Mouse (Mus musculus): Measurements from ENCODE around the gene Olfr594. TPM values are rescaled to one million over a fixed set of nuclear protein-coding genes. Genes with fewer than 3 reads are reported as not detected.
"Not testable (repeated sequence)": the region's sequence is repeated elsewhere in the genome, so short reads cannot be mapped to it uniquely, and the experiment has no call there.

Gene Olfr594
- polyA plus RNA-seq (2014; fragmentation: Nextera tagmentation; extraction: Ambion mirVana) = not detected in 2 replicates

DNA sequence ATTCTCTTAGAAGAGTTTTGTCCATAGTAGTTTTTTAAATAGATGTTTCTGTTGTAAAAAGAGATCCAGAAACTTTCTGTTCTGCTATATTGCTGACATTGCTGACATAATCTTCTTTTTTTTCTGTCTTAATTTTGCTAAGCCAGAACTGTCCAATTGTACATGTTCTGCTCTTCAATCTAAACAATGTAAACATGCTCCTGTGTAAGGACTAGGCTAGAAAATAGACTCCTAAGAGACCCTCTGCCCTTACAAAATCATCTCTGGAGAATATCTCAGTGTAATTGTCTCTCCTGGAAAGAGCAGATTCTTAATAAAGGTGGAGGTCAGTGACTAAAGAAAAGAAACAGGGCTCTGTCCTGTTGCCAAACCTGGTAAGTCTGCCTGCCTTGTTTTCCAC is at the start of gene Olfr594:
Gene Olfr594 (plus strand): TSS at position 301 of the 400 bp plus-strand sequence.
- H3K27me3 ChIP-seq (ENCODE audit: control insufficient read depth, insufficient read depth, low read length) = no peaks in the 10 kb centered on the region
- H3K4me1 ChIP-seq (ENCODE audit: control insufficient read depth, insufficient read depth, low read length) = no peaks in the 10 kb centered on the region
- no peak for DNase-seq
- H3K4me2 ChIP-seq (ENCODE audit: low read length) = no peak within 1 kb of the TSS
- no peak for ATAC-seq (ENCODE audit: low FRiP score, low TSS enrichment)
- no peaks in the 10 kb centered on the region for H3K36me3 ChIP-seq (ENCODE audit: control insufficient read depth, insufficient read depth, low read length)
- H3K4me3 ChIP-seq (replicated peaks; ENCODE audit: low read depth, low read length) = no peak within 1 kb of the TSS
- no peak within 1 kb of the TSS for H3K27ac ChIP-seq (replicated peaks; ENCODE audit: low read depth, low read length)
- no peak within 1 kb of the TSS for H3K9ac ChIP-seq (replicated peaks; ENCODE audit: low read length)
- no peaks in the 10 kb centered on the region for H3K9me3 ChIP-seq (ENCODE audit: control insufficient read depth, low read length)

DNA sequence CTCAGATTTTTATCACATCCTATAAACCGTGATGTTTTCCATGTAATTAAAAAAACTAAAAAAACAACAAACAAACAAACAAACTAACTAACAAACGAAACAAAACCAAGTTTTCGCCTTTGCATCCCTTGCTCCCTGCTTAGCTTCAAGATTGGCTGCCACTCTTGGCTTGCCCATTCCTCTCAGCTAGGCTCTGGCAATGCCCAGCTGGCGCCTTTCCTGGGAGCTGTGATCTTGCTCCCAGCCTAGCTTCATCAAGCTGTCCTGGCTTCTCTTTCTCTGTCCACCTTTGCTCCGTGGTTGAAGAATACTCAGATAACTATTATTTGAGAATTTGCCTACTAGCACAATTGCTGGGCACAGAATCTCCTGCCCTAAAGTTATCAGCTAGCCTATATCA is 47.1 kb upstream of the Olfr594 start:
- no peak overlapping the region for H3K9ac ChIP-seq (replicated peaks; ENCODE audit: low read length)
- H3K4me2 ChIP-seq (ENCODE audit: low read length) = no peak overlapping the region
- no peak for DNase-seq
- ATAC-seq (ENCODE audit: low FRiP score, low TSS enrichment) = no peak
- H3K27me3 ChIP-seq (ENCODE audit: control insufficient read depth, insufficient read depth, low read length) = no peaks in the 10 kb centered on the region
- no peaks in the 10 kb centered on the region for H3K4me1 ChIP-seq (ENCODE audit: control insufficient read depth, insufficient read depth, low read length)
- H3K27ac ChIP-seq (replicated peaks; ENCODE audit: low read depth, low read length) = no peak overlapping the region
- H3K9me3 ChIP-seq (ENCODE audit: control insufficient read depth, low read length) = no peaks in the 10 kb centered on the region
- H3K36me3 ChIP-seq (ENCODE audit: control insufficient read depth, insufficient read depth, low read length) = no peaks in the 10 kb centered on the region
- H3K4me3 ChIP-seq (replicated peaks; ENCODE audit: low read depth, low read length) = no peak overlapping the region
- 82% methylated on average over 5 of the region's 5 CpGs for WGBS

- H3K36me3 ChIP-seq (ENCODE audit: control insufficient read depth, insufficient read depth, low read length) = no peaks in the 10 kb centered on the region
- no peak within 1 kb of the TSS for H3K4me2 ChIP-seq (ENCODE audit: low read length)
- no peak within 1 kb of the TSS for H3K4me3 ChIP-seq (replicated peaks; ENCODE audit: low read depth, low read length)
- H3K9me3 ChIP-seq (ENCODE audit: control insufficient read depth, low read length) = peaks cover 8% of the 10 kb centered on the region; the same call in 1 of the 2 replicates
- no peaks in the 10 kb centered on the region for H3K27me3 ChIP-seq (ENCODE audit: control insufficient read depth, insufficient read depth, low read length)
- DNase-seq (no peak), ATAC-seq (ENCODE audit: low FRiP score, low TSS enrichment) (no peak)
- H3K27ac ChIP-seq (replicated peaks; ENCODE audit: low read depth, low read length) = no peak within 1 kb of the TSS
- WGBS = 74% methylated on average over 1 of the region's 1 CpGs
- no peak within 1 kb of the TSS for H3K9ac ChIP-seq (replicated peaks; ENCODE audit: low read length)
- H3K4me1 ChIP-seq (ENCODE audit: control insufficient read depth, insufficient read depth, low read length) = no peaks in the 10 kb centered on the region
These were observed 38.6 kb upstream of the Olfr594 start, which contains the start of gene Olfr591 for GRCm38 (mm10) chr7:103178240-103178639. TSS of gene Olfr591 (minus strand) at chr7:103178340.

DNA sequence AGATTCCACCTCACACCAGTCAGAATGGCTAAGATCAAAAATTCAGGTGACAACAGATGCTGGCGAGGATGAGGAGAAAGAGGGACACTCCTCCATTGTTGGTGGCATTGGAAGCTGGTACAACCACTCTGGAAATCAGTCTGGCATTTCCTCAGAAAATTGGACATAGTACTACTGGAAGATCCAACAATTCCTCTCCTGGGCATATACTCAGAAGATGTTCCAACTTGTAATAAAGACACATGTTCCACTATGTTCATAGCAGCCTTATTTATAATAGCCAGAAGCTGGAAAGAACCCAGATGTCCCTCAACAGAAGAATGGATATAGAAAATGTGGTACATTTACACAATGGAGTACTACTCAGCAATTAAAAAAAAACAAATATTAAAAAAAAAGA is 32.3 kb upstream of the Olfr594 start, which contains the start of gene Olfr592:
Gene Olfr592 (plus strand): TSS at position 301 of the 400 bp plus-strand sequence.
- H3K36me3 ChIP-seq (ENCODE audit: control insufficient read depth, insufficient read depth, low read length); H3K27ac ChIP-seq (replicated peaks; ENCODE audit: low read depth, low read length); H3K9ac ChIP-seq (replicated peaks; ENCODE audit: low read length); H3K27me3 ChIP-seq (ENCODE audit: control insufficient read depth, insufficient read depth, low read length); H3K9me3 ChIP-seq (ENCODE audit: control insufficient read depth, low read length); H3K4me3 ChIP-seq (replicated peaks; ENCODE audit: low read depth, low read length); DNase-seq; H3K4me2 ChIP-seq (ENCODE audit: low read length); ATAC-seq (ENCODE audit: low FRiP score, low TSS enrichment); H3K4me1 ChIP-seq (ENCODE audit: control insufficient read depth, insufficient read depth, low read length): not testable (repeated sequence)
- WGBS = 90% methylated on average over 1 of the region's 1 CpGs

DNA sequence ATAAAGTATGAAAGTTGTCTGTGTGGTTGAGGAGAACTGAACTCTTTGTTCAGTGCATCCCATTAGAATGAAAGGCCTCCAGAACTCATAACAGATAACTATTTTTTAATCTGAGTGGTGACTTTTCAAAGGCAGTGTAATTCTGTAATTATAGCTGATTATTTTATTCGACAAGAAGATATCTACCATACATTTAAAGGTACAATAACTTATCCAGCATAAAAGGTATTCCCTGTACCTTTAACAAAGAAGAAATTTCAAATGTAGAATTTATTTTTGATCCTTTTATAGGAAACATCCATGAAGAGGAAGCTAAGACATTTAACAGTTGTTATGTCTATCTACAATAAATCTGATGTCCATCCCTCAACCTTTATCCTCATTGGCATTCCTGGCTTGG is 5.2 kb upstream of the Olfr594 start, which contains the start of gene Olfr593:
Gene Olfr593 (plus strand): TSS at position 301 of the 400 bp plus-strand sequence.
- H3K4me3 ChIP-seq (replicated peaks; ENCODE audit: low read depth, low read length) = no peak within 1 kb of the TSS
- DNase-seq (no peak), ATAC-seq (ENCODE audit: low FRiP score, low TSS enrichment) (no peak)
- no peaks in the 10 kb centered on the region for H3K4me1 ChIP-seq (ENCODE audit: control insufficient read depth, insufficient read depth, low read length)
- no peak within 1 kb of the TSS for H3K27ac ChIP-seq (replicated peaks; ENCODE audit: low read depth, low read length)
- no peak within 1 kb of the TSS for H3K4me2 ChIP-seq (ENCODE audit: low read length)
- no peaks in the 10 kb centered on the region for H3K9me3 ChIP-seq (ENCODE audit: control insufficient read depth, low read length)
- 70% methylated on average over 1 of the region's 1 CpGs for WGBS
- H3K36me3 ChIP-seq (ENCODE audit: control insufficient read depth, insufficient read depth, low read length) = no peaks in the 10 kb centered on the region
- no peak within 1 kb of the TSS for H3K9ac ChIP-seq (replicated peaks; ENCODE audit: low read length)
- H3K27me3 ChIP-seq (ENCODE audit: control insufficient read depth, insufficient read depth, low read length) = no peaks in the 10 kb centered on the region

GRCm38 (mm10) chr7:103212050-103212449 is 4.7 kb upstream of the Olfr594 start:
- H3K9me3 ChIP-seq (ENCODE audit: control insufficient read depth, low read length); H3K27me3 ChIP-seq (ENCODE audit: control insufficient read depth, insufficient read depth, low read length); H3K4me2 ChIP-seq (ENCODE audit: low read length); H3K4me1 ChIP-seq (ENCODE audit: control insufficient read depth, insufficient read depth, low read length); H3K9ac ChIP-seq (replicated peaks; ENCODE audit: low read length); H3K4me3 ChIP-seq (replicated peaks; ENCODE audit: low read depth, low read length); H3K27ac ChIP-seq (replicated peaks; ENCODE audit: low read depth, low read length); H3K36me3 ChIP-seq (ENCODE audit: control insufficient read depth, insufficient read depth, low read length); ATAC-seq (ENCODE audit: low FRiP score, low TSS enrichment); DNase-seq: not testable (repeated sequence)
- WGBS = 87% methylated on average over 5 of the region's 5 CpGs

DNA sequence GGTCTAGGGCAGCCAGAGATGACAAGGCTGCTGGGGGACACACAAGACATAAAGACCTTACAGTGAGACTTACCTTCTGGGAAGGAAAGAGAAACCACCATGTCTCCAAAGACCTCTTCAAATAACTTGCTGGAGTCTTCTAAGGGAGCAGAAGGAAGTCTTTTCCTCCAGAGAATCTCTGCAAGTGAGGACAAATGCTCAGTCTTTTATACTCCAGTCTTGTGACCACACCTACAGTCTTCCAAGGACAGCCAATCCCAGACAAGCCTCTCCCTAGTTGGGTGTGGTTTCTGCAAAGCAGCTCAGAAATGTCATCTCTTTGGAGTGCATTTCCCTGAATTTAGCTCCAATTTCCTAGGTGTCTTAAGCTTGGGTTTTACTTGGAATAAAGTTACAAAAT is 35.6 kb downstream of the Olfr594 start, which contains the start of gene Usp17ld:
Gene Usp17ld (minus strand): TSS at position 101 of the 400 bp plus-strand sequence.
- ATAC-seq (ENCODE audit: low FRiP score, low TSS enrichment); H3K36me3 ChIP-seq (ENCODE audit: control insufficient read depth, insufficient read depth, low read length); H3K27ac ChIP-seq (replicated peaks; ENCODE audit: low read depth, low read length): not testable (repeated sequence)

More for the DNA sequence above, 35.6 kb downstream of the Olfr594 start, which contains the start of gene Usp17ld:
- H3K4me1 ChIP-seq (ENCODE audit: control insufficient read depth, insufficient read depth, low read length); H3K9ac ChIP-seq (replicated peaks; ENCODE audit: low read length); H3K4me3 ChIP-seq (replicated peaks; ENCODE audit: low read depth, low read length); H3K4me2 ChIP-seq (ENCODE audit: low read length); H3K27me3 ChIP-seq (ENCODE audit: control insufficient read depth, insufficient read depth, low read length); H3K9me3 ChIP-seq (ENCODE audit: control insufficient read depth, low read length); DNase-seq: not testable (repeated sequence)

Small RNAs within 50 kb of the gene (microRNA-seq; reads per million reads assigned to microRNA genes)
- gene Gm23550 (not detected), gene Gm25171 (not detected)

Other genes with a start within 250 kb of the Olfr594 start
- not detected in 2 replicates for gene Olfr577, start 241.1 kb upstream of the Olfr594 start, polyA plus RNA-seq (2014; fragmentation: Nextera tagmentation; extraction: Ambion mirVana)
- not detected in 2 replicates for gene Olfr578, start 227.7 kb upstream of the Olfr594 start, polyA plus RNA-seq (2014; fragmentation: Nextera tagmentation; extraction: Ambion mirVana)
- not detected in 2 replicates for gene Olfr582, start 179.0 kb upstream of the Olfr594 start, polyA plus RNA-seq (2014; fragmentation: Nextera tagmentation; extraction: Ambion mirVana)
- gene Olfr583, start 165.7 kb upstream of the Olfr594 start, polyA plus RNA-seq (2014; fragmentation: Nextera tagmentation; extraction: Ambion mirVana) = not detected in 2 replicates
- not detected in 2 replicates for gene Olfr584, start 135.1 kb upstream of the Olfr594 start, polyA plus RNA-seq (2014; fragmentation: Nextera tagmentation; extraction: Ambion mirVana)
- gene Olfr585, start 119.3 kb upstream of the Olfr594 start, polyA plus RNA-seq (2014; fragmentation: Nextera tagmentation; extraction: Ambion mirVana) = not detected in 2 replicates
- not detected in 2 replicates for gene Olfr586, start 91.4 kb upstream of the Olfr594 start, polyA plus RNA-seq (2014; fragmentation: Nextera tagmentation; extraction: Ambion mirVana)
- not detected in 2 replicates for gene Olfr588-ps1, start 76.1 kb upstream of the Olfr594 start, polyA plus RNA-seq (2014; fragmentation: Nextera tagmentation; extraction: Ambion mirVana)
- gene Olfr589, start 60.6 kb upstream of the Olfr594 start, polyA plus RNA-seq (2014; fragmentation: Nextera tagmentation; extraction: Ambion mirVana) = not detected in 2 replicates
- not detected in 2 replicates for gene Olfr591, start 38.7 kb upstream of the Olfr594 start, polyA plus RNA-seq (2014; fragmentation: Nextera tagmentation; extraction: Ambion mirVana)
- gene Olfr592, start 32.2 kb upstream of the Olfr594 start, polyA plus RNA-seq (2014; fragmentation: Nextera tagmentation; extraction: Ambion mirVana) = not detected in 2 replicates
- gene Olfr593, start 5.1 kb upstream of the Olfr594 start, polyA plus RNA-seq (2014; fragmentation: Nextera tagmentation; extraction: Ambion mirVana) = not detected in 2 replicates
- not detected in 2 replicates for gene Usp17ld, start 35.5 kb downstream of the Olfr594 start, polyA plus RNA-seq (2014; fragmentation: Nextera tagmentation; extraction: Ambion mirVana)
- gene Olfr596, start 88.7 kb downstream of the Olfr594 start, polyA plus RNA-seq (2014; fragmentation: Nextera tagmentation; extraction: Ambion mirVana) = not detected in 2 replicates
- not detected in 2 replicates for gene Olfr597, start 99.3 kb downstream of the Olfr594 start, polyA plus RNA-seq (2014; fragmentation: Nextera tagmentation; extraction: Ambion mirVana)
- gene Olfr598, start 106.6 kb downstream of the Olfr594 start, polyA plus RNA-seq (2014; fragmentation: Nextera tagmentation; extraction: Ambion mirVana) = not detected in 2 replicates
- gene Olfr599, start 118.9 kb downstream of the Olfr594 start, polyA plus RNA-seq (2014; fragmentation: Nextera tagmentation; extraction: Ambion mirVana) = not detected in 2 replicates
- gene Olfr600, start 132.7 kb downstream of the Olfr594 start, polyA plus RNA-seq (2014; fragmentation: Nextera tagmentation; extraction: Ambion mirVana) = not detected in 2 replicates
- not detected in 2 replicates for gene Olfr601, start 145.7 kb downstream of the Olfr594 start, polyA plus RNA-seq (2014; fragmentation: Nextera tagmentation; extraction: Ambion mirVana)
- gene Olfr603, start 169.2 kb downstream of the Olfr594 start, polyA plus RNA-seq (2014; fragmentation: Nextera tagmentation; extraction: Ambion mirVana) = not detected in 2 replicates
- gene Usp17lc, start 198.1 kb downstream of the Olfr594 start, polyA plus RNA-seq (2014; fragmentation: Nextera tagmentation; extraction: Ambion mirVana) = not detected in 2 replicates
- gene Olfr605, start 228.4 kb downstream of the Olfr594 start, polyA plus RNA-seq (2014; fragmentation: Nextera tagmentation; extraction: Ambion mirVana) = not detected in 2 replicates
- gene Olfr606, start 232.1 kb downstream of the Olfr594 start, polyA plus RNA-seq (2014; fragmentation: Nextera tagmentation; extraction: Ambion mirVana) = not detected in 2 replicates
- gene Olfr607, start 247.2 kb downstream of the Olfr594 start, polyA plus RNA-seq (2014; fragmentation: Nextera tagmentation; extraction: Ambion mirVana) = not detected in 2 replicates

Data from midbrain, embryonic 14.5 days (tissue).